Mouse (Mus musculus) mesoderm, embryonic 11.5 days (tissue): ENCODE results near the gene Wnk4.

Experiments
- DNase-seq: peaks from one replicate; pipeline ENCODE4 v3.0.0-alpha.2; 2012; ENCODE audit warnings: low read depth, low spot score

Wnk4 gene

GRCm38 (mm10) chr11:101245071-101245470 lies 15.3 kb upstream of the Wnk4 start:
- no peak for DNase-seq

- DNase-seq: no peak
Observed at GRCm38 (mm10) chr11:101245855-101246701, 14.3 kb upstream of the Wnk4 start, which contains the start of gene Ramp2. Gene Ramp2, plus strand, starts transcription at chr11:101246028.

- no peak for DNase-seq
Observed at GRCm38 (mm10) chr11:101246702-101247012, 13.7 kb upstream of the Wnk4 start.

GRCm38 (mm10) chr11:101247521-101248030 lies 12.8 kb upstream of the Wnk4 start:
- no peak for DNase-seq

GRCm38 (mm10) chr11:101248258-101248994 lies 11.9 kb upstream of the Wnk4 start:
- peak; percentile 85 for DNase-seq

- DNase-seq: no peak
Observed at GRCm38 (mm10) chr11:101251031-101251430, 9.3 kb upstream of the Wnk4 start.

DNA sequence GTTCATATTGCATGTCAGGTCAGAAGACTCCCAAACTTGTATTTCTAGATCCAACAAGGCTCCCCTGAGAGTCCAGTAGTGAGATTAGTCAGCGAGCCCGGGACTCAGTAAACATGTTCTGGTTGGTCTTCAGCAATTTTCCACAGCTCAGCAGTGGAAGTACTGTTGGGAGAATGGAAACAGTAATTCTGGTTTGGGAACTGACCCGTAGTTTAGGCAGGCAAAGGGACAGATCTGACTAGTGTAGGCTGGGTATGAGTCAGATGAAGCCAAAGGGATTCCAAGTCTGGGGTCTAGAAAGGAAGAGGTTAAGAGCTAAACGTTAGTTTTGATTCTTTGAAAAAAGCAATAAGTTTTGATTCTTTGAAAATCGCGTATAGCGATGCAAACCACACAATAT lies 7.4 kb upstream of the Wnk4 start:
- DNase-seq: no peak

- DNase-seq: peak; percentile 82
Observed at GRCm38 (mm10) chr11:101253613-101254389, 6.6 kb upstream of the Wnk4 start, which contains the start of gene Vps25. Gene Vps25, plus strand, starts transcription at chr11:101253707.

DNA sequence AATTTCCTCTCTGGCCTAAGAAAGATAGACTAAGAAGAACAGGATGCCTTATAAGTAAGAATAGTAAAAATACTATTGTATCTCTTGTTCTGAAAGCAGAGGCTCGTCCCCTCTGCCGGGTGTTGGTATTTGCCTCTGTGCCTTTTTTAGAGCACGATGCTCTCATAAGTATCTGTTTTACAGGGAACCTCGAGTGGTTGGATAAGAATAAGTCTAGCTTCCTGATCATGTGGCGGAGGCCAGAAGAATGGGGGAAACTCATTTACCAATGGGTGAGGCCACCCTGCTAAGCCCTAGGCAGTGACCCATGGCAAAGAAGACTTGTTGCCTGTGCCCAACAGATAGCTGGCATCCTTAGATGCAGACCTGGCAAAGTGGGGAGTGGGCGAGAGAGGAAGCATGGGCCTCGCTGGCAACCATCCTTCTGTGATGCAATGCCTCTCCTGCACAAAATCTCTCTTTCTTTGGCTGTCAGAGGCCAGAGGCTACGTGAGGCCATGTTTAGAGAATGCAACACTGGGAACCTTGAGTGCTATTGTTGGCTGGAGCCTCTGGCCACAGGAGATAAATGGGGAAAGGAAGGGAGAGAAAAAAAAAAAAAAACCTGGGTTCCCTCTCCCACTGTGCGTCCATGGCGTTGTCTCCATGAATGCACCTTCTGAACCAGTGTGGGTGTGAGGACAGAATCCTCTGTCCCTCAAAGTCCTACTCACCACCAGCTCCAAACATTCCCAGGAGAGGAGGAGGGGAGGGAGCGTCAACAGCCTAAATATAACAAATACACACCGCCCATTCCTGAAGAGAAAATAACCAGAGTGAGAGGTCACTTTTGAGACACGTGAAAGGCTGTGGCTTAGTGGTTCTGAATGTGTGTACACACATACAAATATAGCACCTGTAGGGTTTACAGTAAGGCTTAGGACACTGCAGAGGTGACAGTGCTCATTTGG lies 4.3 kb upstream of the Wnk4 start:
- no peak for DNase-seq

- peak; percentile 42 for DNase-seq
Observed at GRCm38 (mm10) chr11:101259261-101259712, 1.1 kb upstream of the Wnk4 start.

DNA sequence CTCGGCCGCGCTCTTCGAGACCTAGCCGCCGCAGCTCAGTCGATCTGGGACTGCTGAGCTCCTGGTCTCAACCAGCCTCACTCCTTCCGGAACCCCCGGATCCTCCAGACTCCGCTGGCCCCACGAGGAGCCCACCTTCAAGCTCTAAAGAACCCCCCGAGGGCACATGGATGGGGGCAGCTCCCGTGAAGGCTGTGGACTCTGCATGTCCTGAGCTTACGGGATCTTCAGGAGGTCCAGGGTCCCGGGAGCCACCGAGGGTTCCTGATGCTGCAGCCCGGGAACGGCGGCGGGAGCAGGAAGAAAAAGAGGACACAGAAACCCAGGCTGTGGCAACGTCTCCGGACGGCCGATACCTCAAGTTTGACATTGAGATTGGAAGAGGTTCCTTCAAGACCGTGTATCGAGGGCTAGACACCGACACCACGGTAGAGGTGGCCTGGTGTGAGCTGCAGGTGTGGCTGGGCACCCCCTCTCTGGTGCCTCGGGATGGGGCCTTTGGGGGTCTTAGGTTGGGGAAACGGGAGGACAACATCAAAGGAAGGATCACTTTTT lies 536 bp downstream of the Wnk4 start:
- DNase-seq: no peak

GRCm38 (mm10) chr11:101262272-101262967 lies 2.1 kb downstream of the Wnk4 start:
- no peak for DNase-seq

GRCm38 (mm10) chr11:101263138-101263988 lies 3.0 kb downstream of the Wnk4 start:
- no peak for DNase-seq

GRCm38 (mm10) chr11:101263989-101264280 lies 3.6 kb downstream of the Wnk4 start:
- no peak for DNase-seq

GRCm38 (mm10) chr11:101264954-101265471 lies 4.6 kb downstream of the Wnk4 start:
- no peak for DNase-seq

- DNase-seq: no peak
Observed at GRCm38 (mm10) chr11:101265906-101266305, 5.5 kb downstream of the Wnk4 start.

DNA sequence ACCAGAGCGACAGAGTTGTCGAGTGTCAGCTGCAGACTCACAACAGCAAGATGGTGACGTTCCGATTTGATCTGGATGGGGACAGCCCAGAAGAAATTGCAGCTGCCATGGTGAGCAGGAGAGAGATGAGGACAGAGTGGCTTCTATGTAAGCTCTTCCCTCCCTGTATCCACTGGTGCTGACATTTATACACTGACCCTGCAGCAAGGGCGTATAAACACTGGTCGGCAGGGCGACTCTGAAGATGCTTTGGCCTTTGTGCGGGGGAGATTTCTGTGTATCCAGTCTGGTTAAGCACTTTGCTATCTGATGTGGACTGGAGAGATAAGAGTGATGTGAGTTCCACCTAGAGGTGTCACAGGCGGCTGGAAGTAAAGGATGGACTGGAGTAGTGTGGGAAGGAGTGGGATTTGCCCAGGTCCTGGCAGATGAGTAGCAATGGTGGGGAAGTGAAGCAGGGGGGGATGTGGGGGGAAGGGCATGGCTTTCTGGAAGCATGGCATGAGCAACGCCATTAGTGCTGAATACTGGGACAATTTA lies 9.3 kb downstream of the Wnk4 start:
- peak; percentile 48 for DNase-seq

GRCm38 (mm10) chr11:101272446-101272845 lies 12.1 kb downstream of the Wnk4 start:
- DNase-seq: no peak
